Mouse (Mus musculus): ENCODE measurements around the gene Hspb7. TPM values are rescaled to one million over a fixed set of nuclear protein-coding genes. Genes with fewer than 3 reads are reported as not detected.

Gene Hspb7
- polyA plus RNA-seq, 1 experiment from 2014 or later, result 266 TPM

- no peak overlapping the region for H3K9ac ChIP-seq (ENCODE audit: low read length)
- H3K36me3 ChIP-seq (ENCODE audit: control insufficient read depth, insufficient read depth, low read length), result peaks cover 100% of the 10 kb centered on the region
- H3K4me3 ChIP-seq (ENCODE audit: control insufficient read depth in 1 of 2, insufficient read depth in 1 of 2, low read depth in 1 of 2, low read length in 2 of 2), result no peak overlapping the region
- H3K9me3 ChIP-seq (ENCODE audit: control insufficient read depth, low read length), result no peaks in the 10 kb centered on the region
- H3K4me2 ChIP-seq (ENCODE audit: low read length), result no peak overlapping the region
- no peak overlapping the region for H3K27ac ChIP-seq (replicated peaks in 1 of 2; ENCODE audit: control insufficient read depth in 1 of 2, insufficient read depth in 1 of 2, low read depth in 2 of 2, low read length in 2 of 2)
- H3K4me1 ChIP-seq (ENCODE audit: control insufficient read depth in 2 of 2, insufficient read depth in 2 of 2, low read length in 2 of 2), result no peaks in the 10 kb centered on the region
- H3K27me3 ChIP-seq (ENCODE audit: control insufficient read depth, insufficient read depth, low read length), result no peaks in the 10 kb centered on the region
- WGBS, result 92% methylated on average over 32 of the region's 32 CpGs
- ATAC-seq (ENCODE audit: insufficient number of reproducible peaks, insufficient read depth, low FRiP score, low read depth), result no peak
These were observed 52.2 kb downstream of the Hspb7 start for GRCm38 (mm10) chr4:141472641-141473321.

GRCm38 (mm10) chr4:141474431-141474830 is 53.9 kb downstream of the Hspb7 start:
- no peaks in the 10 kb centered on the region for H3K9me3 ChIP-seq (ENCODE audit: control insufficient read depth, low read length)
- H3K36me3 ChIP-seq (ENCODE audit: control insufficient read depth, insufficient read depth, low read length), result peaks cover 100% of the 10 kb centered on the region
- H3K27me3 ChIP-seq (ENCODE audit: control insufficient read depth, insufficient read depth, low read length), result no peaks in the 10 kb centered on the region
- no peak overlapping the region for H3K9ac ChIP-seq (ENCODE audit: low read length)
- ATAC-seq (ENCODE audit: insufficient number of reproducible peaks, insufficient read depth, low FRiP score, low read depth), result 0 out of 2 replicates have a peak, but pooled peaks have one; percentile 33
- no peak overlapping the region for H3K4me3 ChIP-seq (ENCODE audit: control insufficient read depth in 1 of 2, insufficient read depth in 1 of 2, low read depth in 1 of 2, low read length in 2 of 2)
- no peak overlapping the region for H3K27ac ChIP-seq (replicated peaks in 1 of 2; ENCODE audit: control insufficient read depth in 1 of 2, insufficient read depth in 1 of 2, low read depth in 2 of 2, low read length in 2 of 2)
- H3K4me1 ChIP-seq (ENCODE audit: control insufficient read depth in 2 of 2, insufficient read depth in 2 of 2, low read length in 2 of 2), result no peaks in the 10 kb centered on the region
- WGBS, result 84% methylated on average over 19 of the region's 19 CpGs
- no peak overlapping the region for H3K4me2 ChIP-seq (ENCODE audit: low read length)

Other genes starting within 250 kb of the Hspb7 start
- 1.5 and 1.7 TPM in 2 replicates for gene Rsg1, start 206.8 kb upstream of the Hspb7 start, polyA plus RNA-seq (2014; fragmentation: Nextera tagmentation; extraction: Ambion mirVana)
- gene Arhgef19, start 181.3 kb upstream of the Hspb7 start, polyA plus RNA-seq (2014; fragmentation: Nextera tagmentation; extraction: Ambion mirVana), result 1.1 and 2.6 TPM in 2 replicates
- gene Epha2, start 119.5 kb upstream of the Hspb7 start, polyA plus RNA-seq (2014; fragmentation: Nextera tagmentation; extraction: Ambion mirVana), result 1.9 TPM in 2 replicates
- gene Fam131c, start 52.6 kb upstream of the Hspb7 start, polyA plus RNA-seq (2014; fragmentation: Nextera tagmentation; extraction: Ambion mirVana), result 0.88 and 0.92 TPM in 2 replicates
- gene Clcnka, start 22.1 kb upstream of the Hspb7 start, polyA plus RNA-seq (2014; fragmentation: Nextera tagmentation; extraction: Ambion mirVana), result not detected in 2 replicates
- gene Clcnkb, start 4.8 kb upstream of the Hspb7 start, polyA plus RNA-seq (2014; fragmentation: Nextera tagmentation; extraction: Ambion mirVana), result 0.26 and 1.1 TPM in 2 replicates
- not detected in 2 replicates for gene Srarp, start 15.3 kb downstream of the Hspb7 start, polyA plus RNA-seq (2014; fragmentation: Nextera tagmentation; extraction: Ambion mirVana)
- 16.2 and 18.8 TPM in 2 replicates for gene Zbtb17, start 23.9 kb downstream of the Hspb7 start, polyA plus RNA-seq (2014; fragmentation: Nextera tagmentation; extraction: Ambion mirVana)
- 9.6 and 10.7 TPM in 2 replicates for gene Spen, start 117.8 kb downstream of the Hspb7 start, polyA plus RNA-seq (2014; fragmentation: Nextera tagmentation; extraction: Ambion mirVana)
- gene Fblim1, start 185.3 kb downstream of the Hspb7 start, polyA plus RNA-seq (2014; fragmentation: Nextera tagmentation; extraction: Ambion mirVana), result 45.2 and 45.7 TPM in 2 replicates
- 0.19 and 0.43 TPM in 2 replicates for gene Tmem82, start 197.9 kb downstream of the Hspb7 start, polyA plus RNA-seq (2014; fragmentation: Nextera tagmentation; extraction: Ambion mirVana)
- 0.09 and 0.19 TPM in 2 replicates for gene Slc25a34, start 203.0 kb downstream of the Hspb7 start, polyA plus RNA-seq (2014; fragmentation: Nextera tagmentation; extraction: Ambion mirVana)
- 6.6 and 7.8 TPM in 2 replicates for gene Plekhm2, start 244.1 kb downstream of the Hspb7 start, polyA plus RNA-seq (2014; fragmentation: Nextera tagmentation; extraction: Ambion mirVana)